Mouse (Mus musculus) testis, adult 2 months (tissue): ENCODE measurements around the gene Borcs5. TPM values are rescaled to one million over a fixed set of nuclear protein-coding genes. Genes with fewer than 3 reads are reported as not detected.

ENCODE experiments used
- H3K27ac ChIP-seq: fragments of 200-500 bp; 2 replicates; pipeline ENCODE4 v1.5.1; 2012; ENCODE audit warnings: low read depth, low read length; ENCODE audit not compliant: control insufficient read depth, insufficient read depth
- H3K27me3 ChIP-seq: fragments of 200-500 bp; 2 replicates; pipeline ENCODE4 v1.6.1; 2012; ENCODE audit warnings: mild to moderate bottlenecking, low read length, moderate library complexity; ENCODE audit not compliant: control insufficient read depth, insufficient read depth
- H3K36me3 ChIP-seq: fragments of 200-500 bp; 2 replicates; pipeline ENCODE4 v1.6.1; 2012; ENCODE audit warnings: mild to moderate bottlenecking, low read length; ENCODE audit not compliant: control insufficient read depth, insufficient read depth
- H3K4me1 ChIP-seq: fragments of 200-500 bp; 2 replicates; pipeline ENCODE4 v1.6.1; 2012; ENCODE audit warnings: low read length; ENCODE audit not compliant: control insufficient read depth, insufficient read depth
- H3K4me3 ChIP-seq: fragments of 200-500 bp; 2 replicates; pipeline ENCODE4 v1.5.1; 2012; ENCODE audit warnings: low read depth, mild to moderate bottlenecking, low read length, moderate library complexity, mixed read lengths; ENCODE audit not compliant: control insufficient read depth
- CTCF ChIP-seq: fragments of 200-500 bp; IDR thresholded peaks from 2 replicates; pipeline ENCODE4 v1.5.1; 2012; ENCODE audit warnings: low read depth, mild to moderate bottlenecking, inconsistent platforms, low read length, moderate library complexity; ENCODE audit not compliant: control insufficient read depth, insufficient read depth, insufficient replicate concordance
- POLR2A ChIP-seq: fragments of 200-500 bp; IDR thresholded peaks from 2 replicates; pipeline ENCODE4 v1.6.1; 2012; ENCODE audit warnings: low read depth, mild to moderate bottlenecking, inconsistent platforms, low read length, moderate library complexity; ENCODE audit not compliant: control insufficient read depth
- polyA plus RNA-seq: library from polyadenylated mRNA; depleted of rRNA; stranded (reverse); fragments of >200 nt; gene quantifications from 2 replicates; pipeline ENCODE4 v1.2.3, GENCODE M21; 2012

Gene Borcs5
- polyA plus RNA-seq, 1 experiment = 7.9 TPM

GRCm38 (mm10) chr6:134703053-134703690 is 63.9 kb downstream of the Borcs5 start:
- Histone ChIP-seq H3K4me3 (no peak overlapping the region), H3K27ac (no peak overlapping the region), H3K4me1 (no peaks in the 10 kb centered on the region), H3K27me3 (no peaks in the 10 kb centered on the region), H3K36me3 (no peaks in the 10 kb centered on the region)
- TF ChIP-seq CTCF (no peak), POLR2A (no peak)

GRCm38 (mm10) chr6:134706467-134706866 is 67.2 kb downstream of the Borcs5 start:
- Histone ChIP-seq H3K27ac (no peak overlapping the region), H3K36me3 (no peaks in the 10 kb centered on the region), H3K4me3 (no peak overlapping the region), H3K27me3 (no peaks in the 10 kb centered on the region), H3K4me1 (no peaks in the 10 kb centered on the region)
- TF ChIP-seq CTCF (no peak), POLR2A (no peak)

GRCm38 (mm10) chr6:134710020-134710419 is 70.7 kb downstream of the Borcs5 start:
- no peaks in the 10 kb centered on the region for H3K27me3 ChIP-seq
- H3K4me3 ChIP-seq = no peak overlapping the region
- H3K4me1 ChIP-seq = peaks cover 5% of the 10 kb centered on the region; the same call in 1 of the 2 replicates
- TF ChIP-seq CTCF (no peak), POLR2A (no peak)
- no peak overlapping the region for H3K27ac ChIP-seq
- no peaks in the 10 kb centered on the region for H3K36me3 ChIP-seq

GRCm38 (mm10) chr6:134713321-134713720 is 74.0 kb downstream of the Borcs5 start:
- no peak overlapping the region for H3K4me3 ChIP-seq
- peaks cover 5% of the 10 kb centered on the region; the same call in 1 of the 2 replicates for H3K4me1 ChIP-seq
- no peaks in the 10 kb centered on the region; the same call in 1 of the 2 replicates for H3K36me3 ChIP-seq
- H3K27me3 ChIP-seq = no peaks in the 10 kb centered on the region
- no peak overlapping the region; the same call in 1 of the 2 replicates for H3K27ac ChIP-seq
- TF ChIP-seq CTCF = no peak
- TF ChIP-seq POLR2A = no peak

- H3K36me3 ChIP-seq = no peaks in the 10 kb centered on the region; the same call in 1 of the 2 replicates
- no peak for TF ChIP-seq POLR2A
- TF ChIP-seq CTCF = no peak
Measured at GRCm38 (mm10) chr6:134713897-134714296, 74.6 kb downstream of the Borcs5 start.

GRCm38 (mm10) chr6:134716168-134716587 is 76.9 kb downstream of the Borcs5 start:
- TF ChIP-seq POLR2A (no peak), CTCF (no peak)
- Histone ChIP-seq H3K4me3 (no peak overlapping the region), H3K4me1 (peaks cover 5% of the 10 kb centered on the region; the same call in 1 of the 2 replicates), H3K27me3 (no peaks in the 10 kb centered on the region), H3K36me3 (no peaks in the 10 kb centered on the region; the same call in 1 of the 2 replicates), H3K27ac (no peak overlapping the region)

More at GRCm38 (mm10) chr6:134713897-134714296, 74.6 kb downstream of the Borcs5 start:
- Histone ChIP-seq H3K4me3 (no peak overlapping the region), H3K4me1 (peaks cover 5% of the 10 kb centered on the region; the same call in 1 of the 2 replicates), H3K27ac (no peak overlapping the region), H3K27me3 (no peaks in the 10 kb centered on the region)

GRCm38 (mm10) chr6:134717886-134718667 is 78.8 kb downstream of the Borcs5 start:
- H3K4me1 ChIP-seq = peaks cover 3% of the 10 kb centered on the region; the same call in 1 of the 2 replicates
- TF ChIP-seq CTCF (no peak), POLR2A (no peak)
- H3K4me3 ChIP-seq = no peak overlapping the region
- H3K27me3 ChIP-seq = no peaks in the 10 kb centered on the region
- no peaks in the 10 kb centered on the region; the same call in 1 of the 2 replicates for H3K36me3 ChIP-seq
- no peak overlapping the region for H3K27ac ChIP-seq
